Mouse (Mus musculus) liver, embryonic 14.5 days (tissue): ENCODE measurements around the gene Cacna1a.

Experiments
- CTCF ChIP-seq: IDR thresholded peaks from 2 replicates; pipeline ENCODE4 v1.5.1; 2016; ENCODE audit warnings: antibody characterized with exemption, low read depth, control low read depth
- EP300 ChIP-seq: IDR thresholded peaks from 2 replicates; pipeline ENCODE4 v1.6.1; 2016; ENCODE audit warnings: antibody characterized with exemption, low read depth

- TF ChIP-seq EP300 (no peak), CTCF (no peak)
These were observed 78.7 kb downstream of the Cacna1a start for GRCm38 (mm10) chr8:84466932-84467331.
